Mouse (Mus musculus): Measurements from ENCODE around the gene Osm. TPM values are rescaled to one million over a fixed set of nuclear protein-coding genes. Genes with fewer than 3 reads are reported as not detected.
A peak's percentile ranks its signal among the peaks of the same experiment; 100 is the strongest.

Osm gene
- polyA plus RNA-seq, 1 experiment from 2014 or later: not detected

DNA sequence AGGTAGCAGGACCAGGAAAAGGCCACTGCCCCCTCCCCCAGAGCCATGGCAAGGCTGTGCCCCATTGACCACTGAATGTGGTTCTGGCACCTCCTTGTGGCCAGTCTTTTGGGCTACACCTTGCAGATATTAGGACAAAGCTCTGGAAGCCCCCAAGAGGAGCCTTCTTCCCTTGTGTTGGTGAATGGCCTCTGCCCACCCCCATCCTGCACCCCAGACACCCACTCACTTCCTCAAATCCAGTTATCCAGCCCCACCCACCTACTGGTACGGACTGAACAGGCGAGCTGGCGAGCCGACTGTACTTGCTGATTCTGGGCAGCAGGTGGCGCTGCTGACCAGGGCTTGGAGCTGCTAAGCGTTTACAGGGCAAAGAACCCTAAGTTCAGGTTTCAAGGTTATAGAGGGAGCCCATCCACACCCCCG, 22.4 kb downstream of the Osm start:
- Histone ChIP-seq H3K27me3 (replicated peaks) (peaks cover 17% of the 10 kb centered on the region; the same call in 1 of the 2 replicates), H3K9me3 (no peaks in the 10 kb centered on the region), H3K4me3 (peak overlapping the region; percentile 27; the same call in 1 of the 2 replicates), H3K4me2 (peak overlapping the region; percentile 62), H3K4me1 (peaks cover 40% of the 10 kb centered on the region), H3K27ac (replicated peaks) (no peak overlapping the region), H3K36me3 (no peaks in the 10 kb centered on the region), H3K9ac (no peak overlapping the region)
- WGBS: under 1% methylated on average over 7 of the region's 7 CpGs
- ATAC-seq (ENCODE audit: extremely low read depth, insufficient number of reproducible peaks, low FRiP score, low TSS enrichment): 0 out of 2 replicates have a peak, but pooled peaks have one; percentile 10

DNA sequence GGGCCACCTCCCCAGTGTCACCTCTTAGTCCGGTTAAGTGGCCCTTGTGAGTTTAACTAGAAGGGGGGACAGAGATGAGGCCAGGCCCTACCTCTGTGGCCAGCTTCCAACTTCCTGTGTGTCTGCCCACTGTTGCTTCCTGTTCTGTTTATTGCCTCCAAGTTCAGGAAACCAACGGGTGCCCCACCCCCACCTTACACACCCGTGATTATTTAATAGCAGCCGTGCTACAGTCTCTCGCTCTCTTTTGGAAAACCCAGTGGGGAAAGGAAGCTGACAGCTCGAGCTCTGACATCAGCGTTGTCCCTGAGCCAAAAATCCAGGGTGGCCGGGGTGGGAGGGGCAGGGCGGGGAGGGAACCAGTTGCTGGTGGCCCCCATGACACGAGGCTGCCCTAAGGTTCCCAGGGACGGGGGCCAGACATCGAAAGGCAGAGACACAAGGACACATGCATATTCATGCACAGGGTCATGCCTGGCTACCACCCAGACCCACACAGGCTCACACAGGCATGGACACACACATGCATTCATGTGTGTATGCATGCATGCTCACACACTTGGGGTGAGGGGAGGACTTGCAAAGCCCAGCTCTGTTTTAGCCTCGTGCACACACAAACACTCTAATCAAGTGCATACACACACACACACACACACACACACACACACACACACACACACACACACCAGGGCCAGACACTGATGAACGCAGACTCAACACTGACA, 24.4 kb downstream of the Osm start:
- Histone ChIP-seq H3K4me3 (no peak overlapping the region), H3K27ac (replicated peaks) (peak overlapping the region; percentile 57), H3K36me3 (no peaks in the 10 kb centered on the region), H3K27me3 (replicated peaks) (peaks cover 36% of the 10 kb centered on the region), H3K9ac (peak overlapping the region; percentile 63), H3K4me2 (peak overlapping the region; percentile 50), H3K9me3 (no peaks in the 10 kb centered on the region), H3K4me1 (peaks cover 50% of the 10 kb centered on the region)
- no peak for ATAC-seq (ENCODE audit: extremely low read depth, insufficient number of reproducible peaks, low FRiP score, low TSS enrichment)
- WGBS: 31% methylated on average over 14 of the region's 14 CpGs

DNA sequence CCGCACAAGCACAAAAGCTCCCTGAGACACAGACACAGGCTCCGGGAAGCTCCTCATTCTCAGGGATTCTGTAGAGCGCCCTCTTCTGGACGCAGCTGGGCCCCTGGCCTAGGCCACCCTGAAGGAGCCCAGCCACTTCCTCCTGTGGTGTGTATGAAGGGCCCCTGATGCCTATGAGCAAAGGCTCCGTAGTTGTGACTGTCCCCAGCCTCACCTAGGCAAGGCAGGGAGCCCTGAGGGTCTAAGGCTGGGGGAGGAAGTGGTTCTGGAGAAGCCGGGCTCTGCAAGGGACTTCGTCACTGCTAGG, 24.9 kb downstream of the Osm start:
- Histone ChIP-seq H3K27ac (replicated peaks) (peak overlapping the region; percentile 57), H3K9ac (no peak overlapping the region), H3K4me1 (peaks cover 53% of the 10 kb centered on the region), H3K4me3 (no peak overlapping the region), H3K36me3 (no peaks in the 10 kb centered on the region), H3K9me3 (no peaks in the 10 kb centered on the region), H3K4me2 (no peak overlapping the region), H3K27me3 (replicated peaks) (peaks cover 41% of the 10 kb centered on the region)
- no peak for ATAC-seq (ENCODE audit: extremely low read depth, insufficient number of reproducible peaks, low FRiP score, low TSS enrichment)
- 52% methylated on average over 7 of the region's 7 CpGs for WGBS

DNA sequence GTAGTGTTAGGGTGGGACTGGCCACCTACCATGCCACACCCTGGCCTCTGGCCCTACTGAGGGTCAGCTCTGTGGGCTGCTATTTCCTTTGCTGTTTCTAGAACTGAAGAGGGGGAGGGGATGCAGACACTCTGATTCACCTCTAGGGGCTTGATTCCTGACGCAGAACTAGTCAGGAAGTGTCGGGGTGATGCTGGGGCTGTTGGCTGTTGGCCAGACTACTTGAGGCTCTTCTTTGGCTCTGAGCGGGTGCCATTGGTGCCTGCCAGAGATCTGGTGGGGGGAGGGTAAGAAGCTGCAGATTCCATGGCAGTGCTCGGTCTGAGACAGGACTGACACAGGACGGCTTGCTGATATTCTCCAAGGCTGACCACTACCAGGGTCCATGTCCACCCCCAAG, 25.7 kb downstream of the Osm start:
- H3K36me3 ChIP-seq: no peaks in the 10 kb centered on the region
- peaks cover 56% of the 10 kb centered on the region for H3K4me1 ChIP-seq
- peak overlapping the region; percentile 28; the same call in 1 of the 2 replicates for H3K4me2 ChIP-seq
- no peak; the same call in 1 of the 2 replicates for ATAC-seq (ENCODE audit: extremely low read depth, insufficient number of reproducible peaks, low FRiP score, low TSS enrichment)
- H3K27ac ChIP-seq (replicated peaks): peak overlapping the region; percentile 57; the same call in 1 of the 2 replicates
- H3K9me3 ChIP-seq: no peaks in the 10 kb centered on the region
- no peak overlapping the region for H3K4me3 ChIP-seq
- H3K9ac ChIP-seq: no peak overlapping the region; the same call in 1 of the 2 replicates
- WGBS: 9% methylated on average over 5 of the region's 5 CpGs
- peaks cover 49% of the 10 kb centered on the region for H3K27me3 ChIP-seq (replicated peaks)

DNA sequence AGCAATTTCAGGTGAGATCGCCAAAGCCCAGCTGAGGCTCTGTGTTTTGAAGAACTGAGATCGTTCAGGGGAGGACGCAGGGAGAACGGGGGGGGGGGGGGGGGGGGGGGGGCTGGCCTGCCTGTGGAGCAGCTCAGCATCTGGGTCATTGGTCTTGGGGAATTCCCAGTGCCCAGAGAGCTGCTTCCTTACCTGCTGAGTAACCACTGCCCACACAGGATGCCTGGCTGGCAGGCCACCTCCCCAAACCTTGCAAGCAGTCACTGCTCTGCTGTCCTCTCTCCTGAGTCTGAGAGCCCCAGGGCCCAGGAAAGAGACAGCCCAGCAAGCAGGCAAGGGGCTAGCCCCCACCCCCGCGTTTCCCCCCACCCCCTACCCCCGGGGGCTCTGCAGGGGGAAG, 26.6 kb downstream of the Osm start:
- peaks cover 61% of the 10 kb centered on the region for H3K4me1 ChIP-seq
- no peaks in the 10 kb centered on the region for H3K9me3 ChIP-seq
- no peak overlapping the region for H3K27ac ChIP-seq (replicated peaks)
- no peaks in the 10 kb centered on the region for H3K36me3 ChIP-seq
- ATAC-seq (ENCODE audit: extremely low read depth, insufficient number of reproducible peaks, low FRiP score, low TSS enrichment): no peak
- H3K9ac ChIP-seq: 0 out of 2 replicates have a peak overlapping the region, but pooled peaks have one; percentile 28
- H3K4me2 ChIP-seq: no peak overlapping the region
- no peak overlapping the region for H3K4me3 ChIP-seq
- WGBS: 21% methylated on average over 4 of the region's 7 CpGs
- peaks cover 56% of the 10 kb centered on the region for H3K27me3 ChIP-seq (replicated peaks)

DNA sequence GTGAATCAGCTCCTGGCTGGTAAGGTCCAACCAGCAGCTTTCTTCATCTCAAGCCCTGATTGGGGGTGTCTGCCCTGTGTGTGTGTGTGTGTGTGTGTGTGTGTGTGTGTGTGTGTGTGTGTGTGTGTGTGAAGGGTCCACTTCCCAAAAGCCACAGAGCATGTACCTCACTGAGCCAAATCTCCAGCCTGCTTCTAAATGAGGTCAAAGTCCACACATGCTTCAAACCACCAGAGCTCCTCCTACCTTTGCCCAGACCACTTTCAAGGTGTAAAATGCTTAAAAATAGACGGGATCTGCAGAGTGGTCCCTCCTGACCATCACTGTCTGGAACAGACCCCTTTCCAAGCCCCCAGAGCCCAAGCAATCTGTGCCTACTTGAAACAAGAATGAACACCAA, 27.1 kb downstream of the Osm start:
- H3K27ac ChIP-seq (replicated peaks): no peak overlapping the region
- H3K27me3 ChIP-seq (replicated peaks): peaks cover 60% of the 10 kb centered on the region
- H3K4me3 ChIP-seq: no peak overlapping the region
- 0 out of 2 replicates have a peak overlapping the region, but pooled peaks have one; percentile 28 for H3K9ac ChIP-seq
- H3K36me3 ChIP-seq: no peaks in the 10 kb centered on the region
- WGBS: 37% methylated on average over 1 of the region's 1 CpGs
- H3K9me3 ChIP-seq: no peaks in the 10 kb centered on the region
- H3K4me2 ChIP-seq: no peak overlapping the region
- peaks cover 61% of the 10 kb centered on the region for H3K4me1 ChIP-seq
- ATAC-seq (ENCODE audit: extremely low read depth, insufficient number of reproducible peaks, low FRiP score, low TSS enrichment): no peak

DNA sequence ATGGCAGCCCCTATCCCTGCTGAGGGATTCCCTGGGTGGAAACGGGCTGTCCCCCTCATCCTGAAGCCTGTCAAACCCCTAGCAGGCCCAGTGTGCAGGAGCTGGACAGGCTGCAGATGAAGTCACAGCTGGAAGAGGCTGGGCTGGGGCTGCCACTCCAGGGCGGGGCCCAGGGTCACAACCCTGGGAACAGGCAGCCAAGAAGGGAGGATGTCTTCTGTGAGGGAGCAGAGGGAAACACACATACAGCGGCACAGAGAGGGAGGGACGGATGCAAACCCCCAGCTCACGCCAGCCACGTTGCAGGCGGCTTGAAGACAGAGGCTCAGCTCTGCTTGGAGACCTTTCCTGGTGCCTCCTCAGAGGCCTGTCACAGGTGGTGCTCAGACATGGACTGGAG, 27.8 kb downstream of the Osm start:
- Histone ChIP-seq H3K27ac (replicated peaks) (no peak overlapping the region), H3K9ac (no peak overlapping the region), H3K4me3 (no peak overlapping the region), H3K9me3 (no peaks in the 10 kb centered on the region), H3K27me3 (replicated peaks) (peaks cover 67% of the 10 kb centered on the region), H3K4me2 (no peak overlapping the region), H3K4me1 (peaks cover 61% of the 10 kb centered on the region), H3K36me3 (no peaks in the 10 kb centered on the region)
- 62% methylated on average over 7 of the region's 7 CpGs for WGBS
- ATAC-seq (ENCODE audit: extremely low read depth, insufficient number of reproducible peaks, low FRiP score, low TSS enrichment): no peak

DNA sequence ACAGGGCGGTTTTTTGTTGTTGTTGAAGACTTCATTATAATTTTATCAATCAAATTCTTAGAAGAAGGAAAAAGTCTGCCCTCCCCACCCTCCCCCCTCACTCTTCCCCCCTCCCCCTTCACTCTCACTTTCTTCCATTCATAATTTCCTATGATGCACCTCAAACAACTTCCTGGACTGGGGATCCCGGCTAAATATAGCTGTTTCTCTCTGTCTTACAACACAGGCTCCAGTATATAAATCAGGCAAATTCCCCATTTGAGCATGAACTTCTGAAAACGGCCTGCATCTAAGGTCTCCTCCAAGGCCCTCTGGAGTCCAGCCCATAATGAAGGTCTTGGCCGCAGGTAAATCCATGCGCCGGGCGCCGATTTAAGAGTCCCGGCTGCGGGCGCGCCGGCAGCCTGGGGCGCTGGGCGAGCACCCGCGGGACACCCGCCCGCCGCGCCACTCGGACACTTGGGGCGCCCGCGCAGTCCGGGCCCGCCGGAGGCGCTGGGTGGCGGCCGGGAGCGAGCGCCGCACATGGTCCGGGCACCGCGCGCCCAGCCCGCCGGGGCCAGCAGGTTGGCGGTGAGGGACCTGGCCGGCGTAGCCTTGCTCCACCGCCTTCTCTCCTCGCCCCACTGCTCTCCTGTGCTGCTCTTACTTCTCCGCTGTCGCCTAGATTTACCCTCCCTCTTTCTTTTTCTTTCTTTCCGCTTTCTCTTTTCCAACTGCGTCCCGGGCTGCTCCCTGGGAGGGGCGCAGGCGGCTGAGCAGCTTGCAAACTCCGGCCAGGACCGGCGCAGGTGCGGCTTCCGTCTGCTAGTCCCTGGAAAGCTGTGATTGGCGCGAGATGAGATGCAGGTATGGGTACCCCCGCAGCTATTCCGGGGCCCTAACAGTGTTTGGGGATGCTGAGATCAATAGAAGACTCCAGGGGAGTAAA, 30.3 kb downstream of the Osm start:
- Histone ChIP-seq H3K27me3 (replicated peaks) (peaks cover 84% of the 10 kb centered on the region), H3K27ac (replicated peaks) (no peak overlapping the region)

DNA sequence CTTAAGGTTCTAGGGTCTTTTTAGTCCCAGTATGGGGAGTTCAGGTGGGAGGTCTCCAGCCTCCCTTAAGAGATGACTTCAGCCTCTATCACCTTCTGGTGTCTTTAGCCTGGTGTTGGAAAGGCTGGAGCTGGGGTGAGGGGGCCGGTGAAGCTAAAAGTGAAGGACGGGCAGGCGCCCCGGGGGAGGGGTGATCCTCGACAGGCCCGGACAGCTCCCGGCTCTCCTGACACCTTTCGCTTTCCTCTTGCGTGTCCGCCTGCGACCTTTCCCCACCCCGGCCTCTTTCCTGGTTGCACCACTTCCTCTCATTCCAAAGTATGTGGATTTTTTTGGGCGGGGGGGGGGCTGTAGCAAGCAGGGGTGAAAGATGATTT, 31.0 kb downstream of the Osm start:
- Histone ChIP-seq H3K27ac (replicated peaks) (no peak overlapping the region), H3K27me3 (replicated peaks) (peaks cover 85% of the 10 kb centered on the region), H3K36me3 (no peaks in the 10 kb centered on the region), H3K9me3 (no peaks in the 10 kb centered on the region), H3K4me3 (peak overlapping the region; percentile 70), H3K4me1 (peaks cover 48% of the 10 kb centered on the region), H3K4me2 (peak overlapping the region; percentile 91), H3K9ac (peak overlapping the region; percentile 82)
- 2% methylated on average over 13 of the region's 13 CpGs for WGBS
- ATAC-seq (ENCODE audit: extremely low read depth, insufficient number of reproducible peaks, low FRiP score, low TSS enrichment): no peak

More for the DNA sequence above, 30.3 kb downstream of the Osm start:
- Histone ChIP-seq H3K4me1 (peaks cover 49% of the 10 kb centered on the region), H3K36me3 (no peaks in the 10 kb centered on the region), H3K9ac (peak overlapping the region; percentile 82), H3K4me2 (peak overlapping the region; percentile 91), H3K9me3 (no peaks in the 10 kb centered on the region), H3K4me3 (peak overlapping the region; percentile 70)
- WGBS: 2% methylated on average over 60 of the region's 61 CpGs
- ATAC-seq (ENCODE audit: extremely low read depth, insufficient number of reproducible peaks, low FRiP score, low TSS enrichment): no peak

DNA sequence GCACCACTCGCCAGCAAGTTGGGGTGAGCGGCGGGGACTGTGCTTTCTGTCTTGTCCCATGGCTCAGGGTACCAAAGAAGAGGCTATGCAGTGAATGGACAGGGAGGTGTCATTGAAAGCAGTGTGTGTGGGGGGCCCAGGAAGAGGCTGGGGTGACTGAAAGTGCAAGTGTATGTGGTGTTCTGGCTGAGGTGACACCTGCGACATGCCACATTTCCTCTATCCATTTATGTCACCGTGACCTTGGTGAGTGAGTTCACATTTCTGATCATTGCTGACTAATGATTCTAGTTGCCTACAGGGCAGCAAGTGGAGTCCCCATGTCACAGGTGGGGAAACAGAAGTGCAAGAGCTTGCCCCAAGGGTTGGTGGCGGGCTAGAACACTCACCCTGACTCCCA, 32.3 kb downstream of the Osm start:
- H3K9me3 ChIP-seq: no peaks in the 10 kb centered on the region
- H3K27ac ChIP-seq (replicated peaks): no peak overlapping the region
- H3K4me2 ChIP-seq: no peak overlapping the region
- H3K4me1 ChIP-seq: peaks cover 35% of the 10 kb centered on the region
- H3K36me3 ChIP-seq: no peaks in the 10 kb centered on the region
- no peak for ATAC-seq (ENCODE audit: extremely low read depth, insufficient number of reproducible peaks, low FRiP score, low TSS enrichment)
- H3K27me3 ChIP-seq (replicated peaks): peaks cover 82% of the 10 kb centered on the region
- H3K9ac ChIP-seq: no peak overlapping the region
- H3K4me3 ChIP-seq: no peak overlapping the region
- WGBS: 81% methylated on average over 6 of the region's 6 CpGs

DNA sequence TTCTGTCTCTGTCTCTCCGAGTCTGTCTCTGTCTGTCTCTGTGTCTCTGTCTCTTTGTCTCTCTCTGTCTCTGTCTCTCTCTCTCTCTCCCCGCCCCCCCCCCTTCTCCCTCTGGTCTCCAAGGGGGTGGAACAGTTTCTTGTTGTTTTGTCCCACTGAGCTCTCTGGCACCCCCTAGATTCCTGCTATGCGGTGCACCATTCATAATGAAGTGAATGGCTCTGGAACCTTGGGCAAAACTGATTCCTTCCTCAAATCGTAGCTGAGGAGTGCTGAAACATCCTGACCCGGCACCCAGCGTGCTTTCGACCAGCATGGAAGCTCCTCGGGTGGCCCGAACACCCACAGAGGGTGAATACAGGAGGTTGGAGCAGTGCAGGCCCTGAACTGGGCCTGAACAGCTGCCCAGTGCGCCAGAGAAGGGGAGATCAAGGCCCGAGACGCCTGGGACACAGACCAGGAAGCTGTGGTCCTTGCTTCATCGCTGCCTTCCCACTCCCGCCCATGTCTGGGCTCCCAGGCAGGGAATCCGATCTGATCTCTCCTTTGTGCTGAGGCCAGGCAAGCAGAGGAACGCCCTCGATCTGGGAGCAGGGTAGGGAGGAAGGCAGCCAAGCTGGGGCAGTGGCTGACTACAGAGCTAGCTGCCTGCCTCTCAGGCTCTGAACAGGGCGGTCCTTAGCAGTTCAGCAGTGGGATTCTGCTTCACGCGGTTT, 34.7 kb downstream of the Osm start:
- no peak for ATAC-seq (ENCODE audit: extremely low read depth, insufficient number of reproducible peaks, low FRiP score, low TSS enrichment)
- Histone ChIP-seq H3K4me3 (no peak overlapping the region), H3K27me3 (replicated peaks) (peaks cover 68% of the 10 kb centered on the region), H3K4me2 (no peak overlapping the region), H3K9me3 (no peaks in the 10 kb centered on the region), H3K9ac (peak overlapping the region; percentile 56; the same call in 1 of the 2 replicates), H3K27ac (replicated peaks) (0 out of 2 replicates have a peak overlapping the region, but pooled peaks have one; percentile 20), H3K4me1 (peaks cover 23% of the 10 kb centered on the region), H3K36me3 (no peaks in the 10 kb centered on the region)
- WGBS: 30% methylated on average over 19 of the region's 20 CpGs

All from heart, embryonic 13.5 days (tissue).